Mouse (Mus musculus) left cerebral cortex, adult 8-10 months (tissue): ENCODE measurements at regions not wholly inside any gene's neighbourhood (a gene's known extent, or its start where the extent isn't known, plus 50 kb on each side); places are given as distances from the start of the nearest gene placed in this dataset.
A peak's percentile ranks its signal among the peaks of the same experiment; 100 is the strongest.

Experiments used
- DNase-seq, 2 experiments: peaks; one replicate each; pipeline ENCODE4 v3.0.0; 2022; ENCODE audit warnings: low spot score in 2 of 2

- DNase-seq, result no peak
Measured at GRCm38 (mm10) chr16:76837450-76837849, 176.1 kb upstream of the Usp25 start.

GRCm38 (mm10) chr16:76830371-76830770, 183.1 kb upstream of the Usp25 start:
- no peak for DNase-seq

GRCm38 (mm10) chr16:76827674-76828441, 185.6 kb upstream of the Usp25 start:
- peak in 1 of 2 experiments; percentile 8 for DNase-seq

- no peak for DNase-seq
Measured at GRCm38 (mm10) chr16:76821261-76821660, 192.2 kb upstream of the Usp25 start.

GRCm38 (mm10) chr16:76816056-76816885, 197.2 kb upstream of the Usp25 start:
- no peak for DNase-seq

GRCm38 (mm10) chr16:76803725-76804124, 209.8 kb upstream of the Usp25 start:
- DNase-seq, result no peak

GRCm38 (mm10) chr16:76786405-76787155, 226.9 kb upstream of the Usp25 start:
- DNase-seq, result peak in 1 of 2 experiments; percentile 7

GRCm38 (mm10) chr16:76782656-76783055, 230.8 kb upstream of the Usp25 start:
- DNase-seq, result no peak

GRCm38 (mm10) chr16:76775790-76776189, 237.7 kb upstream of the Usp25 start:
- DNase-seq, result no peak

- no peak for DNase-seq
Measured at GRCm38 (mm10) chr16:76774032-76774431, 239.5 kb upstream of the Usp25 start.

GRCm38 (mm10) chr16:76773466-76773865, 240.0 kb upstream of the Usp25 start:
- no peak for DNase-seq

GRCm38 (mm10) chr16:76768607-76769006, 244.9 kb upstream of the Usp25 start:
- DNase-seq, result no peak

- DNase-seq, result no peak
Measured at GRCm38 (mm10) chr16:76766636-76767035, 246.9 kb upstream of the Usp25 start.

- no peak for DNase-seq
Measured at GRCm38 (mm10) chr16:76765536-76765935, 248.0 kb upstream of the Usp25 start.

GRCm38 (mm10) chr16:76764994-76765393, 248.5 kb upstream of the Usp25 start:
- no peak for DNase-seq

- no peak for DNase-seq
Measured at GRCm38 (mm10) chr16:76762619-76763283, 250.8 kb upstream of the Usp25 start.

- no peak for DNase-seq
Measured at GRCm38 (mm10) chr16:76761848-76762247, 251.7 kb upstream of the Usp25 start.

GRCm38 (mm10) chr16:76761004-76761403, 252.5 kb upstream of the Usp25 start:
- no peak for DNase-seq

GRCm38 (mm10) chr16:76754871-76755270, 258.6 kb upstream of the Usp25 start:
- DNase-seq, result no peak

GRCm38 (mm10) chr16:76746385-76746784, 267.1 kb upstream of the Usp25 start:
- DNase-seq, result no peak

- DNase-seq, result no peak
Measured at GRCm38 (mm10) chr16:76741141-76741540, 272.4 kb upstream of the Usp25 start.
